Mouse (Mus musculus) thymus, adult 2 months (tissue): ENCODE results near the gene Ccdc170. TPM values are rescaled to one million over a fixed set of nuclear protein-coding genes. Genes with fewer than 3 reads are reported as not detected.

Experiments used
- DNase-seq: peaks from one replicate; pipeline ENCODE4 v3.0.0; 2021
- H3K27ac ChIP-seq: fragments of 200-500 bp; 2 replicates; pipeline ENCODE4 v1.5.1; 2012; ENCODE audit warnings: low read length, control low read depth; ENCODE audit not compliant: control insufficient read depth, insufficient read depth
- H3K27me3 ChIP-seq: fragments of 200-500 bp; 2 replicates; pipeline ENCODE4 v1.6.1; 2012; ENCODE audit warnings: mild to moderate bottlenecking, low read length, moderate library complexity, mixed read lengths; ENCODE audit not compliant: control insufficient read depth, insufficient read depth
- H3K36me3 ChIP-seq: fragments of 200-500 bp; 2 replicates; pipeline ENCODE4 v1.6.1; 2012; ENCODE audit warnings: mild to moderate bottlenecking, low read length, moderate library complexity; ENCODE audit not compliant: control insufficient read depth, insufficient read depth
- H3K4me1 ChIP-seq: fragments of 200-500 bp; replicated peaks from 2 replicates; pipeline ENCODE4 v1.6.1; 2012; ENCODE audit warnings: low read length; ENCODE audit not compliant: control insufficient read depth, insufficient read depth
- H3K4me3 ChIP-seq: fragments of 200-500 bp; 2 replicates; pipeline ENCODE4 v1.5.1; 2012; ENCODE audit warnings: mild to moderate bottlenecking, low read length, control low read depth, moderate library complexity; ENCODE audit not compliant: control insufficient read depth, insufficient read depth
- CTCF ChIP-seq: fragments of 200-500 bp; IDR thresholded peaks from 2 replicates; pipeline ENCODE4 v1.5.1; 2012; ENCODE audit warnings: mild to moderate bottlenecking, control low read depth, low read length, moderate library complexity, borderline replicate concordance; ENCODE audit not compliant: control insufficient read depth, poor library complexity, insufficient read depth; ENCODE audit errors: extremely low read depth
- POLR2A ChIP-seq: fragments of 200-500 bp; IDR thresholded peaks from 2 replicates; pipeline ENCODE4 v1.6.1; 2012; ENCODE audit warnings: mild to moderate bottlenecking, low read length, control low read depth, moderate library complexity; ENCODE audit not compliant: control insufficient read depth, poor library complexity, insufficient read depth; ENCODE audit errors: extremely low read depth
- WGBS: fragments of 180-500 bp; shearing (Covaris S2); methylation state at CpG from one replicate; pipeline ENCODE4 v1.1.7; 2018; 5-methylcytosine and 5-hydroxymethylcytosine counted together
- polyA plus RNA-seq: library from polyadenylated mRNA; depleted of rRNA; stranded (reverse); fragments of >200 nt; gene quantifications from 2 replicates; pipeline ENCODE4 v1.2.3, GENCODE M21; 2012

Gene Ccdc170
- polyA plus RNA-seq, 1 experiment, result 0.24 TPM

DNA sequence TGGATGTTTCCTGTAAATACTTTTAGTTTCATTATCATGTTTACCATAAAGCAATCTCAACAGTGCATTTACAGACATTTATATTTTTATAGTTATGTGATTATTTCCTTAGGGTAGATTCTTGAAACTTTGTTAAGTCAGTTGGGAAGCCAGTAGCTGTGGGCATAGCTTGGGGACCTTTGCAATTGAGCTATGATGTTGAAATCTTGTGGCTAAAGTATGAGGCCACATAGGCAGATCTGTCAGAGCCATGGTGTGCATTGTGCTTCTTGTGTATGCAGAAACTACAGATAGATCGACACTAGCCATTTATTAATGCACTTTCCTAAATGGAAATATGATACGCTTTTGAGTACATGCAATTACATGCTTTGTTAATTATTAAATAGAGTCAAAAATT lies 35.3 kb downstream of the Ccdc170 start:
- H3K4me1 ChIP-seq, result peaks cover 9% of the 10 kb centered on the region
- WGBS, result 96% methylated on average over 2 of the region's 2 CpGs
- H3K27ac ChIP-seq, result no peak overlapping the region
- H3K27me3 ChIP-seq, result no peaks in the 10 kb centered on the region
- no peak overlapping the region for H3K4me3 ChIP-seq
- H3K36me3 ChIP-seq, result no peaks in the 10 kb centered on the region
- TF ChIP-seq CTCF (no peak), POLR2A (no peak)
- no peak for DNase-seq

- DNase-seq, result no peak
- Histone ChIP-seq H3K36me3 (no peaks in the 10 kb centered on the region), H3K4me3 (no peak overlapping the region), H3K27ac (no peak overlapping the region), H3K4me1 (peaks cover 3% of the 10 kb centered on the region), H3K27me3 (no peaks in the 10 kb centered on the region)
- WGBS, result 92% methylated on average over 3 of the region's 3 CpGs
- TF ChIP-seq CTCF, result no peak
Measured at GRCm38 (mm10) chr10:4519645-4520044, 37.3 kb downstream of the Ccdc170 start.

DNA sequence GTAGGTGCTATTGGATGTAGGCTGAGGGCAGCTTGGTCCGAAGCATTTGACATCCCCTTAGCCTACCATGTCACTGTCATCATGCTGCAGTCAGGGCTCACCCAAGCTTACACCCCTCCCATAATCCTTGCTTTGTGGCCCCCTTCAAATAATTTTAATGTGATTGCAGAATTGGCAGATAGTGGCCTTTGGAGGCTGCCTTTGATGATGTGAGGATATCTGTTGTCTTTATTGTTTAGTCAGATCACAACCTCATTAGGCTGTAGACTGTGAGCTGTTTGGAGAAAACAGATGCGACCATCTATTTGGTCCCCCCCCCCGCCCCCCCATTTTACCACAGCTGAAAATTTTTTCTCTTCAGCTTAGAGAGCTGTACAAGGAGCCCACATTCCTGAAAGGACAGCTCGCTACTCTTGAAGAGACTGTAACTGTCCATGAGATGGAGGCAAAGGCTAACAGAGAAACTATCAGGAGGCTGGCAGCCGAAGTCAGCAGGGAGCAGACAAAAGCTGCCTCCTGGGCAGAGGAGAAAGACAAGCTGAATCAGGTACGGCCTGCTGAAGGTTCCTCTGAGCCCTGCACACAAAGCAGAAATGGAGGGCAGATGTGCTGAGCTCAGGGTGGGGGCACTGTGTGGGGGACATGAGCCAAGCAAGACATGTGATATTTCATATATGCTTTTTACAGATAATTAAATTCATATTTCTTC lies 38.2 kb downstream of the Ccdc170 start:
- no peaks in the 10 kb centered on the region for H3K36me3 ChIP-seq
- peaks cover 3% of the 10 kb centered on the region for H3K4me1 ChIP-seq
- H3K27ac ChIP-seq, result no peak overlapping the region
- H3K27me3 ChIP-seq, result no peaks in the 10 kb centered on the region
- no peak overlapping the region for H3K4me3 ChIP-seq
- WGBS, result 92% methylated on average over 6 of the region's 6 CpGs
- no peak for TF ChIP-seq CTCF
- TF ChIP-seq POLR2A, result no peak
- no peak for DNase-seq

GRCm38 (mm10) chr10:4522116-4522515 lies 39.8 kb downstream of the Ccdc170 start:
- Histone ChIP-seq H3K27me3 (no peaks in the 10 kb centered on the region), H3K4me3 (no peak overlapping the region), H3K36me3 (no peaks in the 10 kb centered on the region), H3K27ac (no peak overlapping the region), H3K4me1 (peaks cover 3% of the 10 kb centered on the region)
- WGBS, result over 99% methylated on average over 3 of the region's 3 CpGs
- DNase-seq, result no peak
- no peak for TF ChIP-seq POLR2A
- no peak for TF ChIP-seq CTCF

- H3K4me1 ChIP-seq, result peaks cover 3% of the 10 kb centered on the region
- no peak for DNase-seq
- no peak for TF ChIP-seq CTCF
- TF ChIP-seq POLR2A, result no peak
- H3K36me3 ChIP-seq, result no peaks in the 10 kb centered on the region
- H3K27me3 ChIP-seq, result no peaks in the 10 kb centered on the region
- no peak overlapping the region for H3K27ac ChIP-seq
- WGBS, result 70% methylated on average over 4 of the region's 4 CpGs
- no peak overlapping the region for H3K4me3 ChIP-seq
Measured at GRCm38 (mm10) chr10:4523078-4523477, 40.8 kb downstream of the Ccdc170 start.

GRCm38 (mm10) chr10:4528043-4528442 lies 45.7 kb downstream of the Ccdc170 start:
- Histone ChIP-seq H3K4me3 (no peak overlapping the region), H3K27me3 (no peaks in the 10 kb centered on the region), H3K4me1 (no peaks in the 10 kb centered on the region), H3K27ac (no peak overlapping the region), H3K36me3 (no peaks in the 10 kb centered on the region)
- TF ChIP-seq POLR2A (no peak), CTCF (no peak)
- DNase-seq, result no peak
- WGBS, result 83% methylated on average over 7 of the region's 7 CpGs

DNA sequence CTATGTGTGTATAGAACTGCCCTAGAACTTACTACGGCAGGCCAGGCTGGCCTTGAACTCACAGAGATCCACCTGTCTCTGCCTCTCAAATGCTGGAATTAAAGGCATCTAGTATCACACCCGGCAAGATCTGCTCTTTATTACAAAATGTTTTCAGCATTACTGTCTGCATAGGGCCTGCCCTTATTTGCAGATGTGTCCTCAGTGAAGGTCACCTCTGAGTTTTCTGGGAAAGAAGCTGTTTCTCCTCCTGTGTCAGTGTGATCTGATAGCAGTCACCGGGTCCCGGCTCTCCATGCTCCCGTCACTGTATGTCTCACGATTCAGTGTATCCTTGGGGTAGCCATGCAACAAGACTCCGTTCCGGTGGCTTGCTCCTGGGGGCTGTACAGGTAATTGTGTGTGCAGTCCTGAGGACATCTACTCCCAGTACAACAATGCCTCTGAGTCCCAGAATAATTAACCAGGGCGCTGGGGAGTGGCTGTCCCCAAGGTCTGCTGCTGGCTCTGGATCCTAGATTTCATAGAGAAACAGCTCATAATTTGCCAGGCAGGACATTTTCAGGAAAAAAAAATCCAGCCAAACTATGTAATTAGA lies 48.4 kb downstream of the Ccdc170 start:
- no peak for DNase-seq
- Histone ChIP-seq H3K4me1 (no peaks in the 10 kb centered on the region), H3K4me3 (no peak overlapping the region), H3K27ac (no peak overlapping the region), H3K36me3 (no peaks in the 10 kb centered on the region), H3K27me3 (no peaks in the 10 kb centered on the region)
- WGBS, result 97% methylated on average over 9 of the region's 9 CpGs
- TF ChIP-seq CTCF (no peak), POLR2A (no peak)
